Mouse (Mus musculus) intestine, embryonic 16.5 days (tissue): ENCODE data around the gene Emc9. TPM values are rescaled to one million over a fixed set of nuclear protein-coding genes. Genes with fewer than 3 reads are reported as not detected.

Experiments used
- ATAC-seq: fragments of 200-750 bp; cut with Nextera tagmentation; 2 replicates; pipeline ENCODE4 v1.8.0; 2017; ENCODE audit warnings: moderate TSS enrichment, moderate library complexity
- H3K27ac ChIP-seq: fragments of 300-500 bp; sonication (generic); 2 replicates; pipeline ENCODE4 v1.5.1; 2014; ENCODE audit warnings: mild to moderate bottlenecking, low read length
- H3K27me3 ChIP-seq: fragments of 300-500 bp; sonication (generic); replicated peaks from 2 replicates; pipeline ENCODE4 v1.6.1; 2014; ENCODE audit warnings: low read length, control low read depth, mixed read lengths; ENCODE audit not compliant: control insufficient read depth, insufficient read depth
- H3K36me3 ChIP-seq: fragments of 300-500 bp; sonication (generic); 2 replicates; pipeline ENCODE4 v1.6.1; 2014; ENCODE audit warnings: low read length, control low read depth; ENCODE audit not compliant: control insufficient read depth, insufficient read depth
- H3K4me1 ChIP-seq: fragments of 300-500 bp; sonication (generic); 2 replicates; pipeline ENCODE4 v1.6.1; 2014; ENCODE audit warnings: low read length, control low read depth, mixed read lengths; ENCODE audit not compliant: control insufficient read depth, insufficient read depth
- H3K4me2 ChIP-seq: fragments of 300-500 bp; sonication (generic); 2 replicates; pipeline ENCODE4 v1.6.1; 2014; ENCODE audit warnings: low read depth, low read length, control low read depth
- H3K4me3 ChIP-seq: fragments of 300-500 bp; sonication (generic); 2 replicates; pipeline ENCODE4 v1.5.1; 2014; ENCODE audit warnings: mild to moderate bottlenecking, low read length
- H3K9ac ChIP-seq: fragments of 300-500 bp; sonication (generic); 2 replicates; pipeline ENCODE4 v1.6.1; 2014; ENCODE audit warnings: low read depth, low read length
- H3K9me3 ChIP-seq: fragments of 300-500 bp; sonication (generic); 2 replicates; pipeline ENCODE4 v1.6.1; 2016; ENCODE audit warnings: low read length, control low read depth; ENCODE audit not compliant: control insufficient read depth
- WGBS: fragments of 180-500 bp; shearing (Covaris S2); extraction: QIAGEN DNeasy Blood & Tissue Kit; methylation state at CpG from one replicate; pipeline ENCODE4 v1.1.7; 2014; 5-methylcytosine and 5-hydroxymethylcytosine counted together
- polyA plus RNA-seq: library from polyadenylated mRNA; unstranded; fragments of >200 nt; fragmentation: Nextera tagmentation; extraction: Ambion mirVana; gene quantifications from 2 replicates; pipeline ENCODE4 v1.2.1, GENCODE M21; 2015

Emc9 gene
- polyA plus RNA-seq, 1 experiment from 2014 or later: 14.0 TPM

- no peaks in the 10 kb centered on the region for H3K4me1 ChIP-seq
- H3K36me3 ChIP-seq: peaks cover 21% of the 10 kb centered on the region
- no peak overlapping the region for H3K9ac ChIP-seq
- H3K27me3 ChIP-seq: no peaks in the 10 kb centered on the region
- H3K4me2 ChIP-seq: no peak overlapping the region
- no peak for ATAC-seq
- no peak overlapping the region for H3K4me3 ChIP-seq
- H3K9me3 ChIP-seq: no peaks in the 10 kb centered on the region
- no peak overlapping the region for H3K27ac ChIP-seq
- 83% methylated on average over 3 of the region's 3 CpGs for WGBS
Observed at GRCm38 (mm10) chr14:55567496-55567895, 17.6 kb downstream of the Emc9 start.

GRCm38 (mm10) chr14:55565748-55566147, 19.4 kb downstream of the Emc9 start:
- Histone ChIP-seq H3K9me3 (no peaks in the 10 kb centered on the region), H3K27ac (no peak overlapping the region), H3K4me1 (peaks cover 11% of the 10 kb centered on the region), H3K9ac (no peak overlapping the region), H3K4me3 (no peak overlapping the region), H3K4me2 (no peak overlapping the region), H3K27me3 (no peaks in the 10 kb centered on the region), H3K36me3 (peaks cover 21% of the 10 kb centered on the region)
- no peak for ATAC-seq
- 63% methylated on average over 3 of the region's 3 CpGs for WGBS

- 93% methylated on average over 11 of the region's 11 CpGs for WGBS
Observed at GRCm38 (mm10) chr14:55563249-55563648, 21.9 kb downstream of the Emc9 start.

GRCm38 (mm10) chr14:55561860-55562259, 23.2 kb downstream of the Emc9 start:
- no peak overlapping the region for H3K27ac ChIP-seq

More at GRCm38 (mm10) chr14:55563249-55563648, 21.9 kb downstream of the Emc9 start:
- Histone ChIP-seq H3K4me1 (peaks cover 11% of the 10 kb centered on the region), H3K4me3 (no peak overlapping the region), H3K9ac (no peak overlapping the region), H3K4me2 (no peak overlapping the region), H3K27me3 (no peaks in the 10 kb centered on the region), H3K27ac (no peak overlapping the region), H3K36me3 (peaks cover 15% of the 10 kb centered on the region; the same call in 1 of the 2 replicates), H3K9me3 (no peaks in the 10 kb centered on the region)
- no peak for ATAC-seq

GRCm38 (mm10) chr14:55560202-55561073, 24.7 kb downstream of the Emc9 start, which contains the start of gene A730061H03Rik:
TSS of gene A730061H03Rik (minus strand) at chr14:55560406.
- Histone ChIP-seq H3K9ac (peak within 1 kb of the TSS; percentile 80), H3K27ac (peak within 1 kb of the TSS; percentile 98), H3K4me3 (peak within 1 kb of the TSS; percentile 71), H3K4me1 (peaks cover 14% of the 10 kb centered on the region), H3K4me2 (peak within 1 kb of the TSS; percentile 83), H3K9me3 (no peaks in the 10 kb centered on the region), H3K36me3 (peaks cover 9% of the 10 kb centered on the region; the same call in 1 of the 2 replicates), H3K27me3 (no peaks in the 10 kb centered on the region)
- ATAC-seq: peak; percentile 94
- WGBS: under 1% methylated on average over 51 of the region's 51 CpGs

More at GRCm38 (mm10) chr14:55561860-55562259, 23.2 kb downstream of the Emc9 start:
- peaks cover 15% of the 10 kb centered on the region; the same call in 1 of the 2 replicates for H3K36me3 ChIP-seq
- H3K27me3 ChIP-seq: no peaks in the 10 kb centered on the region
- ATAC-seq: no peak
- no peak overlapping the region for H3K9ac ChIP-seq
- WGBS: 80% methylated on average over 10 of the region's 10 CpGs
- no peak overlapping the region for H3K4me2 ChIP-seq
- H3K9me3 ChIP-seq: no peaks in the 10 kb centered on the region
- H3K4me1 ChIP-seq: peaks cover 11% of the 10 kb centered on the region
- no peak overlapping the region for H3K4me3 ChIP-seq

- peak within 1 kb of the TSS; percentile 71 for H3K4me3 ChIP-seq
- peak within 1 kb of the TSS; percentile 83 for H3K4me2 ChIP-seq
- H3K4me1 ChIP-seq: peaks cover 14% of the 10 kb centered on the region
- peaks cover 6% of the 10 kb centered on the region; the same call in 1 of the 2 replicates for H3K36me3 ChIP-seq
- peak; percentile 87 for ATAC-seq
- H3K9ac ChIP-seq: peak within 1 kb of the TSS; percentile 80
- no peaks in the 10 kb centered on the region for H3K27me3 ChIP-seq
- 0% methylated on average over 27 of the region's 27 CpGs for WGBS
- no peaks in the 10 kb centered on the region for H3K9me3 ChIP-seq
- H3K27ac ChIP-seq: peak within 1 kb of the TSS; percentile 98
Observed at GRCm38 (mm10) chr14:55559799-55560201, 25.3 kb downstream of the Emc9 start, which contains the start of gene Dcaf11. TSS of gene Dcaf11 (plus strand) at chr14:55560006.

GRCm38 (mm10) chr14:55558740-55559448, 26.2 kb downstream of the Emc9 start:
- H3K4me3 ChIP-seq: no peak overlapping the region; the same call in 1 of the 2 replicates
- H3K9me3 ChIP-seq: no peaks in the 10 kb centered on the region
- peak overlapping the region; percentile 65 for H3K4me2 ChIP-seq
- H3K27ac ChIP-seq: no peak overlapping the region
- H3K36me3 ChIP-seq: 0 out of 2 replicates have a peak, but pooled peaks cover 2% of the 10 kb centered on the region
- no peak overlapping the region for H3K9ac ChIP-seq
- H3K27me3 ChIP-seq: no peaks in the 10 kb centered on the region
- 51% methylated on average over 6 of the region's 6 CpGs for WGBS
- no peak for ATAC-seq
- peaks cover 17% of the 10 kb centered on the region for H3K4me1 ChIP-seq

GRCm38 (mm10) chr14:55557587-55557986, 27.5 kb downstream of the Emc9 start:
- 84% methylated on average over 3 of the region's 3 CpGs for WGBS
- no peak overlapping the region for H3K4me2 ChIP-seq
- ATAC-seq: no peak

GRCm38 (mm10) chr14:55557003-55557402, 28.1 kb downstream of the Emc9 start:
- no peak overlapping the region for H3K9ac ChIP-seq
- 20% methylated on average over 5 of the region's 5 CpGs for WGBS
- peaks cover 16% of the 10 kb centered on the region for H3K4me1 ChIP-seq
- H3K27me3 ChIP-seq: no peaks in the 10 kb centered on the region
- 0 out of 2 replicates have a peak overlapping the region, but pooled peaks have one; percentile 1 for H3K4me2 ChIP-seq
- no peaks in the 10 kb centered on the region for H3K9me3 ChIP-seq
- ATAC-seq: no peak
- no peaks in the 10 kb centered on the region for H3K36me3 ChIP-seq
- H3K27ac ChIP-seq: peak overlapping the region; percentile 67
- no peak overlapping the region for H3K4me3 ChIP-seq

More at GRCm38 (mm10) chr14:55557587-55557986, 27.5 kb downstream of the Emc9 start:
- peaks cover 17% of the 10 kb centered on the region for H3K4me1 ChIP-seq
- no peak overlapping the region for H3K9ac ChIP-seq
- no peaks in the 10 kb centered on the region for H3K36me3 ChIP-seq
- H3K4me3 ChIP-seq: no peak overlapping the region
- H3K9me3 ChIP-seq: no peaks in the 10 kb centered on the region
- H3K27ac ChIP-seq: peak overlapping the region; percentile 67
- no peaks in the 10 kb centered on the region for H3K27me3 ChIP-seq
